Mouse (Mus musculus) erythroblast, embryonic 14.5 days (primary cell): ENCODE data around the gene Ulk4. TPM values are rescaled to one million over a fixed set of nuclear protein-coding genes. Genes with fewer than 3 reads are reported as not detected.

Source experiments
- H3K27me3 ChIP-seq: 2 replicates; pipeline ENCODE4 v1.6.1; 2012; ENCODE audit warnings: inconsistent platforms; ENCODE audit not compliant: control insufficient read depth
- H3K36me3 ChIP-seq: 2 replicates; pipeline ENCODE4 v1.6.1; 2012; ENCODE audit warnings: mild to moderate bottlenecking, inconsistent platforms; ENCODE audit not compliant: control insufficient read depth
- H3K4me1 ChIP-seq: 2 replicates; pipeline ENCODE4 v1.6.1; 2012; ENCODE audit warnings: inconsistent platforms; ENCODE audit not compliant: control insufficient read depth
- H3K4me3 ChIP-seq: replicated peaks from 2 replicates; pipeline ENCODE3; 2012; ENCODE audit warnings: moderate library complexity, mild to moderate bottlenecking, inconsistent platforms
- H3K9me3 ChIP-seq: 2 replicates; pipeline ENCODE4 v1.6.1; 2012; ENCODE audit warnings: low read length, inconsistent platforms, mixed read lengths; ENCODE audit not compliant: control insufficient read depth
- GATA1 ChIP-seq: IDR thresholded peaks from 2 replicates; pipeline ENCODE4 v1.6.1; 2012; ENCODE audit warnings: low read length, inconsistent platforms, mixed read lengths
- TAL1 ChIP-seq: IDR thresholded peaks from 3 replicates; pipeline ENCODE4 v1.6.1; 2012; ENCODE audit warnings: low read length, inconsistent platforms, mixed read lengths
- polyA plus RNA-seq: library from polyadenylated mRNA; stranded (reverse); fragments of >175 nt; gene quantifications from 2 replicates; pipeline ENCODE4 v1.2.3, GENCODE M21; 2012

Ulk4 gene
- polyA plus RNA-seq, 1 experiment: 0.16 TPM

DNA sequence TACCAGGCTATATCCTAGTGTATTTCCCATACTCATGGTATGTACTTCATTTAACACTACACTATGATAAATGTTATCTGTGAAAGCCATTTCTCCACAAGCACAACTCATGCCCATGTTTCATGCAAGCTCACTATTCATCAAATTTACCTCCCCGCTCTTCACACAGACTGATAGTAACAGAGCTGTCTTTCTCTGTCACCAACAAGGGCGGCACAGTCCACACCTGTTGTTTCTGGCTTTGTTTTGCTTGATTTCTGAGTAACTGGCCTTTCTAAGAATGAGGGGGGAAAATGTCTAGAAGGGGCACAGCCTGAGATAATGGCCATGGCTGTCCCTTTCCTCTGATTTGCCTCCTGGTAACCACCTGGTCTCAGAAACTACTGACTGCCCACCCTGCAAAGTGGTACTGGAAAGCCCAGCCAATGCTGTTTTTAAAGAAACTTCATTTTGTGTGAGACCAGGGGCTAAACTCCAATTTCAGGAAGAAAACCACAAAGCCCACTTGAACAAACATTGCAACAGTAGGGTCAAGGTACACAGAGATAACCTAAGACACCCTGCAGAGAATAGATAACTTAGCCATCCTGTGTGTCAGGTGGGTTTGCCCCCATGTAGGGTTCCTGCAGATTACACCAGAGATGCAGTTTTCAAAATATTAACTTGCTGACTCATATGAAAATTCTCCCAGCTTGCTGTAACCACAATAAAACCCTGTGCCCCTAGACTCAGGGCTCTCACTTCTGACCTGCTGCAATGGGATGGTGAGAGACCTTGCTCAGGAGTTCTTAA, 258.3 kb downstream of the Ulk4 start:
- TF ChIP-seq TAL1: no peak
- no peak for TF ChIP-seq GATA1
- Histone ChIP-seq H3K27me3 (no peaks in the 10 kb centered on the region; the same call in 1 of the 2 replicates), H3K36me3 (no peaks in the 10 kb centered on the region), H3K4me3 (no peak overlapping the region), H3K4me1 (peaks cover 18% of the 10 kb centered on the region), H3K9me3 (peaks cover 22% of the 10 kb centered on the region)

DNA sequence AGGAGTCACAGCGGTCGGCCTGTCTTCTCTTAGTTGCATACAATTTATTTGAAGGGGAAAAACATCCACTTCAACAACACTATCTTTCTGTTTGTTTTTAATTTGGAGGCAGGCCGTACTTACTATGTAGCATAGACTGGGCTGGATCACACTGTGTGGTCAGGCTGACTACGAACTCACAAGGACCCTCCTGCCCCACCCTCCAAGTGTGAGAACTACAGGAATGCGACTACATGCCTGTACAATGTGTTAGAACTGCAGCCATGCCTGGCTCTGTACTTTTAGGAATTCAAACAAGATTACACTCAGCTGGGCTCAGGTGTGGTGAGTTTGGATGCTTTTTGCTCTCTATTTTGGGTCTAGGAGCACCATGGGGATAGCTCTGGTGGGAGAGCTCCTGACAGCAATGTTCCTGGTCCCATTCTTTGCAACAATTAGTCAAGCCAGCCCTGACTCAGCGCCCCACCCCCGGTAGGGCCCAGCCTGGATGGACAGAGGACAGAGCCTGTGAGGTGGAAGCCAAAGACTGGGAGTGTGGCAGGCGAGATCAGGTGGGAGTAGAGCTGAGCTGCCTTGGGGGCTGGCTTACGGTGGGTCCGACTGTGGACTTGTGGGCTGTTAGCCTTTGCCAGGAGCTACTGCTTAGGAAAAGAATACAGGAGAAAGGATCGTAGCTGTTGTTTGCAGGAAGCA, 261.0 kb downstream of the Ulk4 start:
- H3K4me1 ChIP-seq: peaks cover 18% of the 10 kb centered on the region
- H3K36me3 ChIP-seq: no peaks in the 10 kb centered on the region
- no peak for TF ChIP-seq TAL1
- no peak for TF ChIP-seq GATA1
- H3K27me3 ChIP-seq: no peaks in the 10 kb centered on the region
- H3K4me3 ChIP-seq: no peak overlapping the region
- peaks cover 2% of the 10 kb centered on the region for H3K9me3 ChIP-seq

DNA sequence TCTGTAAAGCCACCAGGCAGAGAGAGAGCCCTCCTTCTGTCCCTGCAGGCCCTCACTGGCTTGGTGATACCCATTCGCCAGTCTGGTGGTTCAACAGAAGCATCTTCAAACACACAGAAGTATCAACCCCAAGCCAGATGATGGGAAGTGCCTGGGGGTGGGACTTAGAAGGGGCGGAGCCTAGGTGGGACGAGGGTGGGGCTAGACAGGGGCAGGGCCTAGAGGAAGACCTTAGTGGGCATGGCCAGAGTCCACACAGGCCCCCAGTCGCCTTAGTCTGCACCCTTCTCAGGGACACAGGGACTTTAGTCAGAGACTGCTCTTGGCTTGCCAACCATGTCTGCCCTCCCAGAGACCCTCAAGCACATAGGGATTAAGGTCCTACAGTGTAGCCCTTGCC, 265.5 kb downstream of the Ulk4 start:
- Histone ChIP-seq H3K36me3 (no peaks in the 10 kb centered on the region), H3K9me3 (no peaks in the 10 kb centered on the region), H3K4me3 (no peak overlapping the region), H3K27me3 (no peaks in the 10 kb centered on the region), H3K4me1 (no peaks in the 10 kb centered on the region; the same call in 1 of the 2 replicates)
- TF ChIP-seq GATA1 (no peak), TAL1 (no peak)

DNA sequence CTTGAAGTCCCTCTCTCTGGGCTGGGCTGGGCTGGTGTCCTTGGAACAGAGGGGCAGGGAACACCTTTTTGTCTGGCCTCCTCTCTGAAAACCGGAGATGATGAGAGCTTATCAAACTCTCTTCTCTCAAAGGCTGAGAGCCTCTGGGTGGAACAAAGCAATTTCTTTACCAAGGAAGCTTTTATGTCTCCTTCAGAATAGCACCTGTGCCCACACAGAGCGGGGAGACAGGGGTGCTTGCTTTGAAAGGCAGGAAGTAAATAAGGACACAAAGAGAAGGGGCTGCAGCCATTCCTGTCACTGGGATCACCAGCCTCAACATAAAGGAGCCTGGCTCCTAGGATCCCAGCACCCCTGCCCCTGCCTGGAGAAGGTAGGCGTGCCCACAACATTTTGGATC, 266.5 kb downstream of the Ulk4 start:
- H3K4me1 ChIP-seq: no peaks in the 10 kb centered on the region; the same call in 1 of the 2 replicates
- TF ChIP-seq TAL1 (no peak), GATA1 (no peak)
- no peaks in the 10 kb centered on the region for H3K36me3 ChIP-seq
- no peaks in the 10 kb centered on the region for H3K27me3 ChIP-seq
- H3K9me3 ChIP-seq: no peaks in the 10 kb centered on the region
- no peak overlapping the region for H3K4me3 ChIP-seq

DNA sequence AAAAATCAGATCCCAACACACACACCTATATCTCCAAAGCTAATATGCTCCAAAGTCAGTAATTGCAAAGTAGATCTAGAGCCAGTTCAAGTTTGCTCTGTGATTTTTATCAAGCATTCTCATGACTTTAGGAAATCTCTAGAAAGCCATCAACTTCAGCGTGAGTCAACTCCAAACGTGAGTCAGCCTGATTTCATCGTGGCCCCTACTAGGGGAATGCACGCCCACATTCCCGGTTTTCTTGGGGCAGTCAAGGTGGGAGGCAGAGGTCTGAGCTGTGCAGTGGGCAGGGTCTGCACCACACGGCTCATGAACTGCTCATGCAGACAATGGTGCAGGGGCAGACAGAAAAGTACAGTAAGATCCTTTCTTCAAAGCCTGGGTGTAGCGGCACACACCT, 271.0 kb downstream of the Ulk4 start:
- Histone ChIP-seq H3K4me3 (no peak overlapping the region), H3K9me3 (no peaks in the 10 kb centered on the region), H3K27me3 (no peaks in the 10 kb centered on the region), H3K4me1 (no peaks in the 10 kb centered on the region), H3K36me3 (no peaks in the 10 kb centered on the region)
- no peak for TF ChIP-seq GATA1
- no peak for TF ChIP-seq TAL1

DNA sequence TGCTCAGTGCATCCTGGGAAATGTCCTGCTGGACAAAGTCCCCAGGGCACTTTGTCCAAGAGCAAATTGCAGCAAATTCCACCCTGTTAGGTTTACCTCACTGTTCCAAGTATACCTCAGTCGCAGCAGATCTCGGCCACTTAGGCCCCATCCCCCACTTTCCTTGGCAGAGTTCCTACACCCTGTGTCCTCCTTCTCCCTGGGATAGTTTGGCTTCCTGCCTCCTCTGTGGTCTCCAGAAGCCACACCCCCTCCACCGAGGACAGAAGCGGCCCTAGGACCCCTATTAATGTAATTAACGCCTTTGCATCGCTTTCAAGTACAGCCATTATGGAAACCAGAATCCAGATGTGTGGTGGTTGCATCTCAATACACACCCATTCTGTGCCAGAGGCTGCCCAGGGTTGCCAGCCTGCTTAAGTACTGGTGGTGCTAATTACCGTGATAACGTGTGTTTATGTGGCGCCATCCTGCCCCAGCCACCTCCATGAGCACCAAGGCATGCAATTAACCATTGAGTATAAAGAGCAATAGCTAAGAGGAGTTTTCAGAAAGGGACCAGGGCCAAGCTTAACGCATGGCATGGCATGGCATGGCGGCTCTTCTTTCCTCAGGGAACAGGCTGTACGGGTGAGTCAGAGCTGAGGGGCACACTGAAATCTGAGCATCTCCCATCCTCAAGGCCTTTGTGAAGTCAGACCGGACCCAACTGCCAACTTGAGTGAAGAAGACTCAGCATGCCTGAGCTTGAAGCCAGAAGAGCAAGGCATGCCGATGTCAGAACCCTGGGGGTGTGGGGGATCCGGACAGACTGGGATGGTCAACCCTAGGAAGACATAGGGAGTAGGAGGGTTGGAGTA, 275.1 kb downstream of the Ulk4 start:
- H3K36me3 ChIP-seq: no peaks in the 10 kb centered on the region
- no peak for TF ChIP-seq GATA1
- TF ChIP-seq TAL1: no peak
- no peaks in the 10 kb centered on the region for H3K4me1 ChIP-seq
- no peaks in the 10 kb centered on the region for H3K27me3 ChIP-seq
- H3K9me3 ChIP-seq: no peaks in the 10 kb centered on the region
- no peak overlapping the region for H3K4me3 ChIP-seq

DNA sequence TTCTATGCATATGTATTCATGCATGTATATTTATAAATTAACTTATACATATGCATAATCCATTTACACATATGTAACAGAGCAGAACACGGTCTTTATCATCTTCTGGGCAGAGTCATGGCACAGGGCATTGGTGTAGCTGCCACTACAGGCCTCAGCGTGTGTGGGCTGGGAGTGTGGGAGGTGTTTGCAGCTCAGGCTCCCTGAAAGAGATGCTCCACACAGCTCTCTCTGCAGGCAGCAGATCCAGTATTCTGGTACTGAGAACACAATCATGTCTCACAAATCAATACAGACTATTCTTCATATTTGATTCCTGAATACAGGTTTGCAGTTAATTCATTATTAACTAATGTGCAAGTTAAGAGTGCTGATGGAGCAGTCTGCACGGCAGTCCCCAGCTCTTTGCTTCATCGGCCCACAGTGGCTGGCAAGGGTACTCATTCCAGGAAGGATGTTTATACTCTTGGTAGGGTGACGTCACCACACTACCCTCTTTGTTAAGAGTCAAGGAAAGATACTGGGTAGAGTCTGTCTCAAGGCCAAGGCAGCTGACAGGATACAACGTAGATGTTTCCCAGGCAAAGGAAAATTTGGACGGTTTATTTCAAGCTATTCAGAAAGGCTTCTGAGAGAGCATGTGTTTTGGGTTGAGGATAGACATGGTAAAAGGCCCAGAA, 276.2 kb downstream of the Ulk4 start:
- no peak for TF ChIP-seq GATA1
- TF ChIP-seq TAL1: no peak
- H3K4me1 ChIP-seq: no peaks in the 10 kb centered on the region
- no peak overlapping the region for H3K4me3 ChIP-seq
- H3K36me3 ChIP-seq: no peaks in the 10 kb centered on the region
- no peaks in the 10 kb centered on the region for H3K9me3 ChIP-seq
- H3K27me3 ChIP-seq: no peaks in the 10 kb centered on the region

DNA sequence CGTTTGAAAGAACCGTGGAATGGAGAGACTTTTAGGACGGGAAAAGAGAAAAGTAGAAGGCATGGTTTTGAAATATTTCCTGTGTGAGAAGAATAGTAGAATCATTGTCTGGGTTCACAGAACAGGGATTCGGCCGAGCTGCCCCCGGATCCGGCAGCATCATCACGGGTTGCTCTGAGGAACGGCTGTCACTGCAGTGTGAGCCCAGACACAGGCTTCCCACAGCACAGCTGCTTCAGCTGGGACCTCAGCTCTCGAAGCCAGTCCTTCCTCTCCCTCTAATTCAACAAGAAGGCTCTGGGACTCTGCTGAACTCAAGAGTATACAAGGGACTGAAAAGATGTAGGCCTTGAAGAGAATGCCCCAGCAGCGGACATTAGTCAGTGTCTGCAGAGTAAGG, 278.3 kb downstream of the Ulk4 start:
- no peak for TF ChIP-seq TAL1
- TF ChIP-seq GATA1: no peak
- H3K4me3 ChIP-seq: no peak overlapping the region

More for the DNA sequence above, 278.3 kb downstream of the Ulk4 start:
- no peaks in the 10 kb centered on the region for H3K27me3 ChIP-seq
- H3K9me3 ChIP-seq: no peaks in the 10 kb centered on the region
- no peaks in the 10 kb centered on the region for H3K4me1 ChIP-seq
- H3K36me3 ChIP-seq: no peaks in the 10 kb centered on the region
